Mouse (Mus musculus) forebrain, embryonic 16.5 days (tissue): ENCODE measurements around the gene Prok2. TPM values are rescaled to one million over a fixed set of nuclear protein-coding genes. Genes with fewer than 3 reads are reported as not detected.

ENCODE experiments used
- ATAC-seq: fragments of 200-750 bp; cut with Nextera tagmentation; 2 replicates; pipeline ENCODE4 v1.8.0; 2017; ENCODE audit warnings: mild to moderate bottlenecking, moderate library complexity
- H3K27ac ChIP-seq: fragments of 300-500 bp; sonication (generic); 2 replicates; pipeline ENCODE4 v1.5.1; 2014; ENCODE audit warnings: low read length, control low read depth
- H3K27me3 ChIP-seq: fragments of 300-500 bp; sonication (generic); replicated peaks from 2 replicates; pipeline ENCODE4 v1.6.1; 2014; ENCODE audit warnings: low read length; ENCODE audit not compliant: control insufficient read depth, insufficient read depth
- H3K36me3 ChIP-seq: fragments of 300-500 bp; sonication (generic); 2 replicates; pipeline ENCODE4 v1.6.1; 2014; ENCODE audit not compliant: control insufficient read depth, insufficient read depth
- H3K4me1 ChIP-seq: fragments of 300-500 bp; sonication (generic); replicated peaks from 2 replicates; pipeline ENCODE4 v1.6.1; 2014; ENCODE audit warnings: low read length; ENCODE audit not compliant: control insufficient read depth, insufficient read depth
- H3K4me2 ChIP-seq: fragments of 300-500 bp; sonication (generic); 2 replicates; pipeline ENCODE4 v1.6.1; 2014; ENCODE audit warnings: mild to moderate bottlenecking, low read length, control low read depth
- H3K4me3 ChIP-seq: fragments of 300-500 bp; sonication (generic); replicated peaks from 2 replicates; pipeline ENCODE4 v1.5.1; 2014; ENCODE audit warnings: mild to moderate bottlenecking, low read length, control low read depth
- H3K9ac ChIP-seq: fragments of 300-500 bp; sonication (generic); replicated peaks from 2 replicates; pipeline ENCODE4 v1.6.1; 2014; ENCODE audit warnings: low read depth, low read length, control low read depth
- H3K9me3 ChIP-seq: fragments of 300-500 bp; sonication (generic); 2 replicates; pipeline ENCODE4 v1.6.1; 2016; ENCODE audit warnings: low read length; ENCODE audit not compliant: control insufficient read depth
- WGBS: fragments of 180-500 bp; shearing (Covaris S2); extraction: QIAGEN DNeasy Blood & Tissue Kit; methylation state at CpG from one replicate; pipeline ENCODE4 v1.1.7; 2014; 5-methylcytosine and 5-hydroxymethylcytosine counted together
- polyA plus RNA-seq: library from polyadenylated mRNA; unstranded; fragments of >200 nt; fragmentation: Nextera tagmentation; extraction: Ambion mirVana; gene quantifications from 2 replicates; pipeline ENCODE4 v1.2.1, GENCODE M21; 2015

Prok2 gene
- 2.3 and 3.7 TPM in 2 replicates for polyA plus RNA-seq

DNA sequence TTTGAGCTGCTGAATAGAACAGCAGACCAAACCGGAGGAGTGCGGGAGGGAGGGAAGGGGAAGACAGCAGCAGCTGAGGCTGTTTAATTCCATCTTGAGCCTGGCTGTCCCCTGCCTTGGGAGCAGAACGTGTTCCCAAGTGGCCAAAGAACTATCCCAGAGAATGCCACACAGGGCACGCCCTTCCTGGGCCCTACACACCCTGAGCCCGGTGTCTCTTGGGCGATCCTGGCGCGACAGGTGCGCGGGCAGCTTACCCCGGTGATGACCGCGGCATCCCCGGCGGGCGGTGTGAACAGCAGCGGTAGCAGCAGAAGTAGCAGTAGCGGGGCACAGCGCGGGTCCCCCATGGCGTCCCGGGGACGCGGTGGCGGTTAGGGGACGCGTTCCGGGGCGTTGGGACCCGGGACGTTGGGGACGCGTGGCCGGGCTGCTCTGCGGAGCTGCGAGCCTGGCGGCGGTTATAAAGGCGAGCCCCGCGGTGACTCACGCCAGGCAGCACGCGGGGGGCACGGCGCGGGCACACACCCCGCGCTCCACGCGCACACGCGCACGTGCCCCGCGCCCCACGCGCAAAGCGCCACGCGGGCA lies at the start of gene Prok2:
Prok2 (minus strand) TSS at position 422 of the 591 bp plus-strand sequence.
- Histone ChIP-seq H3K27me3 (peaks cover 12% of the 10 kb centered on the region), H3K9ac (peak within 1 kb of the TSS; percentile 53), H3K4me3 (peak within 1 kb of the TSS; percentile 55), H3K27ac (no peak within 1 kb of the TSS), H3K36me3 (no peaks in the 10 kb centered on the region), H3K9me3 (no peaks in the 10 kb centered on the region), H3K4me2 (peak within 1 kb of the TSS; percentile 98), H3K4me1 (peaks cover 18% of the 10 kb centered on the region)
- ATAC-seq: peak; percentile 57
- WGBS: under 1% methylated on average over 61 of the region's 61 CpGs

GRCm38 (mm10) chr6:99774680-99775079 lies 48.5 kb upstream of the Prok2 start:
- Histone ChIP-seq H3K4me3 (no peak overlapping the region), H3K4me2 (no peak overlapping the region), H3K9me3 (no peaks in the 10 kb centered on the region), H3K9ac (no peak overlapping the region), H3K27ac (no peak overlapping the region), H3K4me1 (no peaks in the 10 kb centered on the region), H3K27me3 (no peaks in the 10 kb centered on the region), H3K36me3 (no peaks in the 10 kb centered on the region)
- no peak for ATAC-seq
- 82% methylated on average over 10 of the region's 10 CpGs for WGBS

DNA sequence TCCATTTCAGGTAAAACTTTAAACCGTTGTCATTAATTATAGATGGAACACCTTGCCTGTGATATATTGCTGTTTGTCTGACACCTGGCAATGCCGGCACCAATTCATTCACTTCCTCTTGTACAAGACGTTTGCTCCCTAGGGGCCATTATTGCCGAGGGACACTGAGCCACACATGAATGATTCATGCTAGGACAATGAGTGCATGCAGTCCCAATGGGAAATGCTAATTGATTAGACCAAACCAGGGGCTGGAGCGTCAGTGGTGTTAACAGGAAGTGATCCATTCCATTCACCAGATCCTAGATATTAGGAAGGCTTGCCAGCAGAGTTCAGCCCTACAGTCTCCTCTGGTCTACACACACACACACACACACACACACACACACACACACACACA lies 42.3 kb upstream of the Prok2 start:
- H3K4me1 ChIP-seq: no peaks in the 10 kb centered on the region
- WGBS: 26% methylated on average over 5 of the region's 5 CpGs
- no peak for ATAC-seq
- no peak overlapping the region for H3K4me2 ChIP-seq
- H3K9ac ChIP-seq: no peak overlapping the region
- no peak overlapping the region for H3K27ac ChIP-seq
- no peaks in the 10 kb centered on the region for H3K9me3 ChIP-seq
- H3K27me3 ChIP-seq: no peaks in the 10 kb centered on the region
- no peak overlapping the region for H3K4me3 ChIP-seq
- no peaks in the 10 kb centered on the region for H3K36me3 ChIP-seq

DNA sequence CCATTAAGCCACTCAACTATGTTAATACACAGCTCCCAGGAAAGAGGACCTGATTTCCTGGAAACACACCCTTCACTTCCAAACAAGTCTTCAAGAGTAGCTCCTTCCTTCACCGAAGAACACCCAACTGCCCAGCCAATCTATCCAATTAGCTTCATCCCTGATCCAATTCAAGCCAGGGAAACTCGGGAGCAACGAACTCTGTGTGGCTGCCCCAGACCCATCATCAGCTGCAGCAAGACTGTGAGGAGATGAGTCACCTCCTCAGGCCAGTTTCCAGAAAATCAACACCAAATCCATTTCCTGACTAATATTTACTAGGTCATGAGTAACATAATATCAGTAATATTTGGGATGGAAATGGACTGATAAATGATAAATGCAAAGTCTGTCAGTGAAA lies 38.7 kb upstream of the Prok2 start:
- ATAC-seq: no peak
- Histone ChIP-seq H3K4me1 (peaks cover 8% of the 10 kb centered on the region; the same call in 1 of the 2 replicates), H3K27ac (no peak overlapping the region), H3K4me3 (no peak overlapping the region), H3K27me3 (no peaks in the 10 kb centered on the region), H3K9me3 (no peaks in the 10 kb centered on the region), H3K4me2 (no peak overlapping the region), H3K36me3 (no peaks in the 10 kb centered on the region), H3K9ac (no peak overlapping the region)
- WGBS: 82% methylated on average over 3 of the region's 3 CpGs

DNA sequence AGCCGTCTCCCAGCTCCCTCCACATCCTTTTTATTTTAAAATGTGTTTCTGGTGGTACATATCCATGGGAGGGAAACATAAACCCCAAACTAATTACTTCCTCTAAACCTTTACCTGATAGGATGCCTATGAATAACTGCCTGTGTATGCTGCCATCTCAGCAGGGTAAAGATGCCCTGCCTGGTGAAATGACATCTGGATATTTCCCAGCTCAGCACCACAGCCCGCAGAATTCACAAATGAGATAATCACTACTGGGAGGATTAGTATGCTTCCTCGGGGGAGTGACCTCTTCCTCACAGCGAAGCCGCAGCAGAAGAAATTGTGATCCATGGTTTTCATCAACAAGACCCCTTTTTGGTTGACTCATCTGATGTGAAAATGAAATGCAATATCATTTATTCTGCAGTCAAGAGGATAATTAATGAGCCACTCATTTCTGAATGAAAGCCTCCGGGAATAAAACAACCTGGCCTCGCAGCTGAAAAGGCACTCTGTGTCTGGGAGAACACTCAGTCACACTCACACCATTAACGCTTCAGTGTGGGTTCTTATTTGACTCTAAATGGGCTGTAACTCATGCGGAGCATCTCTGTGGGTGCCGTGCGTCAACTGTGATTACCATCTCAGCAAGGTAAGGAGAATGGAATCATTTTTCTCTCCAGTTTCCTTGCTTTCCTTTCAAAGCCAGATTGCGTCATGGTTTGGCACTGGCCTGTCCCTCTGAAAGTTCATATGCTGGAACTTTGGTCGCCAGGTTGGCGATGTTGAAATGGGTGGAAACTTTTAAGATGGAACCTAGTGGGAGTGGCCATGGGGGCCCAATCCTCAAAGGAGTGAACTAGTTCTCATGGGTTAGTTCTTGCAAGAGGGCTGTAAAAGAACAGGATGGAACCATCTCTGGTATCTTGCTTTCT lies 36.1 kb upstream of the Prok2 start:
- Histone ChIP-seq H3K27ac (no peak overlapping the region), H3K4me1 (peaks cover 8% of the 10 kb centered on the region; the same call in 1 of the 2 replicates), H3K4me3 (no peak overlapping the region), H3K4me2 (no peak overlapping the region), H3K9ac (no peak overlapping the region), H3K9me3 (no peaks in the 10 kb centered on the region), H3K36me3 (no peaks in the 10 kb centered on the region), H3K27me3 (no peaks in the 10 kb centered on the region)
- peak; percentile 20; the same call in 1 of the 2 replicates for ATAC-seq
- WGBS: 37% methylated on average over 14 of the region's 14 CpGs

- H3K27me3 ChIP-seq: no peaks in the 10 kb centered on the region
- no peaks in the 10 kb centered on the region for H3K36me3 ChIP-seq
- ATAC-seq: no peak
- 80% methylated on average over 9 of the region's 9 CpGs for WGBS
- no peak overlapping the region for H3K9ac ChIP-seq
- no peak overlapping the region for H3K4me2 ChIP-seq
- H3K27ac ChIP-seq: no peak overlapping the region
- no peaks in the 10 kb centered on the region for H3K9me3 ChIP-seq
- no peak overlapping the region for H3K4me3 ChIP-seq
- peaks cover 2% of the 10 kb centered on the region; the same call in 1 of the 2 replicates for H3K4me1 ChIP-seq
These were observed 29.9 kb upstream of the Prok2 start for GRCm38 (mm10) chr6:99756105-99756504.

GRCm38 (mm10) chr6:99751308-99751707 lies 25.1 kb upstream of the Prok2 start:
- peak; percentile 82 for ATAC-seq
- Histone ChIP-seq H3K9ac (no peak overlapping the region), H3K4me1 (peaks cover 5% of the 10 kb centered on the region), H3K27me3 (no peaks in the 10 kb centered on the region), H3K36me3 (no peaks in the 10 kb centered on the region), H3K9me3 (no peaks in the 10 kb centered on the region), H3K4me3 (no peak overlapping the region), H3K27ac (no peak overlapping the region), H3K4me2 (no peak overlapping the region)
- 30% methylated on average over 6 of the region's 6 CpGs for WGBS

GRCm38 (mm10) chr6:99746275-99746674 lies 20.1 kb upstream of the Prok2 start:
- Histone ChIP-seq H3K9me3 (no peaks in the 10 kb centered on the region), H3K27me3 (no peaks in the 10 kb centered on the region), H3K4me1 (peaks cover 8% of the 10 kb centered on the region), H3K4me2 (no peak overlapping the region), H3K4me3 (no peak overlapping the region), H3K9ac (no peak overlapping the region), H3K27ac (no peak overlapping the region), H3K36me3 (no peaks in the 10 kb centered on the region)
- WGBS: 88% methylated on average over 5 of the region's 5 CpGs
- no peak for ATAC-seq

GRCm38 (mm10) chr6:99742866-99743265 lies 16.7 kb upstream of the Prok2 start:
- no peak overlapping the region for H3K4me2 ChIP-seq
- no peaks in the 10 kb centered on the region for H3K27me3 ChIP-seq
- no peaks in the 10 kb centered on the region for H3K9me3 ChIP-seq
- WGBS: 65% methylated on average over 3 of the region's 3 CpGs
- H3K4me1 ChIP-seq: peaks cover 4% of the 10 kb centered on the region
- H3K36me3 ChIP-seq: no peaks in the 10 kb centered on the region
- H3K9ac ChIP-seq: no peak overlapping the region
- peak; percentile 54; the same call in 1 of the 2 replicates for ATAC-seq
- H3K27ac ChIP-seq: no peak overlapping the region
- H3K4me3 ChIP-seq: no peak overlapping the region
